Mouse (Mus musculus): ENCODE measurements around the gene Slit1. TPM values are rescaled to one million over a fixed set of nuclear protein-coding genes. Genes with fewer than 3 reads are reported as not detected.

Slit1 gene
- polyA plus RNA-seq, 1 experiment, result 51.5 TPM

DNA sequence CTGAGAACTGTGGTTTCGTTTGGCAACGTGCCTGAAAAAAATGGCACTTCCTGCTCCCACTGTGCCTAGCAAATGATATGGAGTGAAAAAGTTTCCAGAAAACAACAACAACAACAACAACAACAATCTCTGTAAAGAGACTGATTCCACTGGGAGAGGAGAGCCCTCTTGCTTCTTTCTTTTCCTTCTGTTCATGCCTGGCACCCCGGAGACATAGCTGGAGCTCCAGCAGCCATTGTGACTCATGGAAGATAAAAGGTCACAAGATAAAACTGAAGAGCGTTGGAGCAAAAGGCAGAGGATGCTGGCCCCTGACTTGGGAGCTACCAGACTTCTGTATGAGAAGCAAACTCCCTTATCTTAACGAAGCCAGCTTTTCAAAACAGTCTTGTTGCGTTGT lies 75.9 kb downstream of the Slit1 start:
- TF ChIP-seq CTCF (IDR thresholded peaks at IDR 0.05; ENCODE audit: borderline replicate concordance, extremely low read depth, insufficient read depth, insufficient read length), result no peak
- TF ChIP-seq POLR2A (IDR thresholded peaks at IDR 0.05; ENCODE audit: borderline replicate concordance, extremely low read depth, insufficient read depth, insufficient read length, poor library complexity, severe bottlenecking), result no peak
- DNase-seq (ENCODE audit: low read depth), result no peak

DNA sequence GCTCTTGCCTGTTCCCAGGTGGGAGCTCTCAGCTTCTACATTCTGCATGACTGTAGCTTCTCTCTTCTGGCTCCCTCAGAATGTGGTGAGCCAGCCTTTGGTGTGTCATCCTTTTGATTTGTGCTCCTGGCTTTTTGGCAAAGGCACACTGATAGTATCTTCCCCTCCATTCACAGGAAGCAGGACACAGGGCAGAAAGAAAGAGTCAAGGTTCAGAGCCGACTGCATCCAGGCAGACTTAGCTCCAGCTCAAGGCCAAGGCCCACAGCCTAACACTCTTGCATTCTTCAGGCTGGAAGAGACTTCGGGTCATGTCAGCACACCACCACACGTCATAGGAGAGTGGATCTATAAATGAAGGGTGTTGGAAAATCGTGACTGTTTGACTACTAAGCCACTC lies 77.5 kb downstream of the Slit1 start:
- DNase-seq (ENCODE audit: low read depth), result no peak
- TF ChIP-seq CTCF (IDR thresholded peaks at IDR 0.05; ENCODE audit: borderline replicate concordance, extremely low read depth, insufficient read depth, insufficient read length), result no peak
- no peak for TF ChIP-seq POLR2A (IDR thresholded peaks at IDR 0.05; ENCODE audit: borderline replicate concordance, extremely low read depth, insufficient read depth, insufficient read length, poor library complexity, severe bottlenecking)

DNA sequence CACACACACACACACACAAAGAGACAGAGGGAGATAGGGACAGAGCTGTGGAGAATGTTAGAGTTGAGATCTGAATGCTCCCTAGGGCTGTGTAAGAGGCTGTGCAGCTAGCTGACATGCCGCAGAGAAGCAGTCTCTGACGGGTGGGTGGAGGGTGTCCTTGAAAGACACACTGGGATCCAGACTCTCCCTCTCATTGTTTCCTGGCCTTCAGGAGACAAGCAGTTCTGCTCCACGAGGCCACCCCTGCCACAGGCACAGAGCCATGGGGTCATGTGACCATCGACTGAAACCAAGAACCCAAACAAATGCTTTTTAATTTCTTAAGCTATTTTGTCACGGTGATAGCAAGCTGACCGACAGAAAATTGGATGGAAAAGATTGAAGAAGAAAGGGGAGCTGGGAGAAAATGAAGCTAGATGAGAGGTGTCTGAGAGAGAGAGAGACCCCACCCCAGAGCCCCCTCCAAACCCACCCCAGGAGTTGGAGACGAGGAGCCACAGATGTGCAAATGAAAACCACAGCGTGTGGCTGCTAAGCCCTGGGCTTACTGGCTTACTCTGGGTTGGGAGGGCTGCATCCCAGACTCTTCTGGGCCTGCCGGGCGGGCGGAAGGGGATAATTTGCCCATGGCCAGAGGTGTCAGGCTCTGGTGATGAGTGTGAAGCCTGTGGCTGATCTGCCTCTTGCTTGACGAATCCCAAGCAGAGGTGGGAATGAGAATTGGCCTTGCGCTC lies 79.8 kb downstream of the Slit1 start:
- TF ChIP-seq POLR2A (IDR thresholded peaks at IDR 0.05; ENCODE audit: borderline replicate concordance, extremely low read depth, insufficient read depth, insufficient read length, poor library complexity, severe bottlenecking) (no peak), CTCF (IDR thresholded peaks at IDR 0.05; ENCODE audit: borderline replicate concordance, extremely low read depth, insufficient read depth, insufficient read length) (no peak)
- peak; percentile 77 for DNase-seq (ENCODE audit: low read depth)

DNA sequence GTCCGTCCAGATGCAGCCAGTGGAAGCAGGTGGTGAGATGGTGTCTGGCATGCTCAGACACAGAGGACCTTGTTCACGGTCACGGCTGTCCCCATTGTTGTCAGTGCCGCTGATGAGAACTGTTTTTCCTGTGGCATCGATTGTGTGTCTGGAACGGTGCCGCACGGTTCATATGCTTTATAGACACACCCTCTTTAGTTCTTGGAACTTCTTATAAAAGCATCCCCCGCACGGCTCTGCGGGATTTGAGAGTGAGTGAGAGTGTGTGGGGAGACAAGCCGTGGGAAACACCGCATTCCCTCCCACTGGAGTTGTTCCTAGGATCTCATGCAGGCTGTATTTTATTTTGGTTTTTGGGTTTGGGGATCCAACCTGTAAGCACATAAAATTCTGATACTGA lies 82.0 kb downstream of the Slit1 start:
- DNase-seq (ENCODE audit: low read depth), result no peak
- TF ChIP-seq POLR2A (IDR thresholded peaks at IDR 0.05; ENCODE audit: borderline replicate concordance, extremely low read depth, insufficient read depth, insufficient read length, poor library complexity, severe bottlenecking) (no peak), CTCF (IDR thresholded peaks at IDR 0.05; ENCODE audit: borderline replicate concordance, extremely low read depth, insufficient read depth, insufficient read length) (no peak)

DNA sequence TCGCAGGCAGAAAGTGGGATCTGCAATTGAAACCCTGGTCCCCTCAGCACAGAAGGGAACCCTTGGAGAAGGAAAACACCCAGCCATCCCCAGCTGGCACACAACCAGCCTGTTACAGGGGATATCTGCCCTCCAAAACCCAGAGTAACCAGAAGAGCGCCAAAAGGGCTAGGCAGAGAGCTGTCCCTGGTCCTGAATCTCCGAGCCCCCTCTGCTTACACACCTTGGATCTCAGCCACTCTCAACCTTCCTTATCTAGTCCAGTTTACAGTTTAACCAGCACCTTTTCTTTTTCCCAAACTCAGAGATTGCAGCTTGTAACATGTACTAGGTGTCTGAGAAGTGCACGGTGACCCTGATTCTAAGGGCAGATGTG lies 82.5 kb downstream of the Slit1 start:
- TF ChIP-seq POLR2A (IDR thresholded peaks at IDR 0.05; ENCODE audit: borderline replicate concordance, extremely low read depth, insufficient read depth, insufficient read length, poor library complexity, severe bottlenecking) (no peak), CTCF (IDR thresholded peaks at IDR 0.05; ENCODE audit: borderline replicate concordance, extremely low read depth, insufficient read depth, insufficient read length) (0 out of 2 replicates have a peak, but pooled peaks have one; percentile 0)
- peak; percentile 59 for DNase-seq (ENCODE audit: low read depth)

DNA sequence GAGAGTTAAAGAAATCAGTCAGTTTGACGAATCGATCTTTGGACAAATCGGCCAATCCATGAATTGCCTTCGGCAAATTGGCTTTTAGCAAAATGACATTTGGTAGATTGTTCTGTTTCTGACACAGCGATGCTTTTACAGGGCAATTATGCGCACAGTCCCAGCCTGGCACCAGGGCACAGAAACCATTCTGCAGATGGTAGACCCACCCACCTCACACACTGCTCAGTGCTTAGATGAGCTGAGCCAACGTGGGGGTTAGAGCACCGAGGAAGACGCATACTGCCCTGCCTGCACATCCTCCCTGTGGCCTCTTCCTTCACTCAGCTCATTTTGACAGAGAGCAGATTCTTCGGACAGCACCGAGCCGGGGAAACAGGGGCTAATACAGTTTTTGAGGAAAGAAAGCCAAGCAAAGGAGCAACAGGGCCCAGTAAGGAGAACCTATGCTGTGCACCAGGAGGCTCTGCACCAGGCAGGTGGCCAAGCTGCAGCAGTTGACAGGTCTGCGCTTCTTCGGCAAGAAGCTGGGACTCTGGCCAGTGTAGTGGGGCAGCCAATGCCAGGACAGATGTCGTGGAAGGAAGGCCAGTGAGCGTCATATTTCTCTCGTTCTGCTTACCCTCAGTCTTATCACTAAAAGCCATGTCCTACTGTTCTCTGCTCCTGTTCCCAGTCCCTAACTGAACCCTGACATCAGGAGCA lies 83.0 kb downstream of the Slit1 start:
- DNase-seq (ENCODE audit: low read depth), result peak; percentile 68
- TF ChIP-seq POLR2A (IDR thresholded peaks at IDR 0.05; ENCODE audit: borderline replicate concordance, extremely low read depth, insufficient read depth, insufficient read length, poor library complexity, severe bottlenecking) (no peak), CTCF (IDR thresholded peaks at IDR 0.05; ENCODE audit: borderline replicate concordance, extremely low read depth, insufficient read depth, insufficient read length) (no peak)

DNA sequence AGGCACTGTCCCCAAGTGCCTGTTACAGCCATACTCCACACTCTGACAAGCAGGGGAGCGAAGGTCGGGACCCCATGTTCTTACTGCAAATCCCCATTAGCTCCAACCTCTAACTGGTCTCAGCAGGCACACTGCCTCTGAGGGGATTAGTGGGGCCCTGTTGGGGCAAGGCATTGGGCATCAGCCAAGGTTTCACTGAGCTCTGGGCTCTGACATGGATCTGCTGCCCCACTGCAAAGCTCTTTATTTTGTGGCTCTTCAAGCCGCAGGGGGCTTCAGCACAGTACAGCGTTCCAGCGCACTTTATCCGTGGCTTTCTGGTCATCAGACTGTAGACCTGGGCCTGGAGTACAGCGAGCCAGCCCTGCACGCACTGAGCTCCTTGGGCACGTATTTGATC lies 86.0 kb downstream of the Slit1 start:
- TF ChIP-seq CTCF (IDR thresholded peaks at IDR 0.05; ENCODE audit: borderline replicate concordance, extremely low read depth, insufficient read depth, insufficient read length) (no peak), POLR2A (IDR thresholded peaks at IDR 0.05; ENCODE audit: borderline replicate concordance, extremely low read depth, insufficient read depth, insufficient read length, poor library complexity, severe bottlenecking) (no peak)

DNA sequence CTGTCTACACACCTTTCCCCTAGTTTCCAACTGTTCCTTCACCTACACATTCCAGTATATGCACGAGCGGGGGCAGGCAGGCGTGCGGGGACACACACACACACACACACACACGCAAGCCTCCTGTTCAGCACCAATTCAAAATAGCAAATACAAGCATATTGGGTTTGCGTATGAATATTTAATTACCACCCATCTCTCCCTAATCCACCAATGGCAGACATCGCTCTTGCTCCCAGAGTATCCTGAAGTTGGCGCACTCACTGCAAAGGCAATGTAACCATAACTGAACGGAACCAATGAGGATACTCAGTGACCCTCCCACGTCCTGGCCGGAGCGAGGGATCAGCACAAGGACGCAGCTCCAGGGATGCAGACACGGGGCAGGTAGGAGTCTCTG lies 86.8 kb downstream of the Slit1 start:
- DNase-seq (ENCODE audit: low read depth), result no peak
- TF ChIP-seq POLR2A (IDR thresholded peaks at IDR 0.05; ENCODE audit: borderline replicate concordance, extremely low read depth, insufficient read depth, insufficient read length, poor library complexity, severe bottlenecking), result no peak
- no peak for TF ChIP-seq CTCF (IDR thresholded peaks at IDR 0.05; ENCODE audit: borderline replicate concordance, extremely low read depth, insufficient read depth, insufficient read length)

More for the DNA sequence above, 86.0 kb downstream of the Slit1 start:
- DNase-seq (ENCODE audit: low read depth), result peak; percentile 80

DNA sequence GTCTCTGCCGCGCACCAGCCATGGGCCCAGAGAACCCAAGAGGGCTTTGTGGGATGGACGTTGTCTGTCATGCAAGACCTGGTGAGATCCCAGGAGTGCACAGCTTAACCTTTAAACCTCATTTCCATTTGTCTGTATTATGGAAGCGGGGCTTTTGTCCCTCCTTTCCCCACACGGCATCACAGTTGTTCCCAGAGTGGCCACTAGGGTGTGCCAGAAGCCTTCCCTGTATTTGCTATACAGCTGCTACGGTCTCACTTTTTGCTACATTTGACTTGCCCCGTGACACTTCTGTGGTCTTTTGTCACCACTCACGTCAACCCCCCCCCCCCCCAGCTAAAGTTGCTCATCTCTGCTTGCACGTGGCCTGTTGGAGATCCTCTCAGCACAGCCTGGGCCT lies 87.5 kb downstream of the Slit1 start:
- peak; percentile 93 for TF ChIP-seq CTCF (IDR thresholded peaks at IDR 0.05; ENCODE audit: borderline replicate concordance, extremely low read depth, insufficient read depth, insufficient read length)
- no peak for TF ChIP-seq POLR2A (IDR thresholded peaks at IDR 0.05; ENCODE audit: borderline replicate concordance, extremely low read depth, insufficient read depth, insufficient read length, poor library complexity, severe bottlenecking)
- peak; percentile 82 for DNase-seq (ENCODE audit: low read depth)

DNA sequence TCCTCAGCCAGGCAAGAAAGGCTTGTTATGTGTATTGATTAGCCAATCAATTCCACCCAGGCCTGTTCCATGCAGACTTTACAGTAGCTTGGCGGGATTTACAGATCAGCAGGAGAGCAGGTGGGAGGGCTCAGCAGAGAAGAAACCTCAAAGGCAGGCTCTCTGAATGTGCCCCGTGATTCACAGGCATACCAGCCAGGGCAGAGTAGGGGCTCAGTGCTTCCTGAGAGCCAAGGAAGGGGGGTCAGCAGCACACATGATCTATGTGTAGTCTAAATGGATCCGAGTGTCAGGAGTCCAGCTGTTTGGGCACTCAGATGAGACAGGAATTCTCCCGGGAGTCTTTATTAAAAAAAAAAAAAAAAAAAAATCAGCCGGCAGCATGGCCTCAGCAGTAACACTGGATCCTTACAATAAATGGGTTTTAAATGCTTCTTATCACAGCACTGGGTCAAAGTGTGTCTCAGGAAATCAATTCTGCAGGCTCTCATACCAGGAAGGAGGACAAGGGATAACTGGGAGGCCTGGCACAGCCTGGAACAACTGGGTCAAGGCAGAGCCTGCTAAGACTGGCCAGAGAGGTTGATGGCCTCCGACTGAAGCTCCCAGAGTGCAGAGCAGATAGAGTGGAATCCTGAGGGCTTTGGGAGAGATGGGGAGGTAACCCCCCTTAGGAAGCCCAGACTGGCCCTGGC lies 88.2 kb downstream of the Slit1 start:
- TF ChIP-seq CTCF (IDR thresholded peaks at IDR 0.05; ENCODE audit: borderline replicate concordance, extremely low read depth, insufficient read depth, insufficient read length), result no peak
- no peak for TF ChIP-seq POLR2A (IDR thresholded peaks at IDR 0.05; ENCODE audit: borderline replicate concordance, extremely low read depth, insufficient read depth, insufficient read length, poor library complexity, severe bottlenecking)
- DNase-seq (ENCODE audit: low read depth), result peak; percentile 56

DNA sequence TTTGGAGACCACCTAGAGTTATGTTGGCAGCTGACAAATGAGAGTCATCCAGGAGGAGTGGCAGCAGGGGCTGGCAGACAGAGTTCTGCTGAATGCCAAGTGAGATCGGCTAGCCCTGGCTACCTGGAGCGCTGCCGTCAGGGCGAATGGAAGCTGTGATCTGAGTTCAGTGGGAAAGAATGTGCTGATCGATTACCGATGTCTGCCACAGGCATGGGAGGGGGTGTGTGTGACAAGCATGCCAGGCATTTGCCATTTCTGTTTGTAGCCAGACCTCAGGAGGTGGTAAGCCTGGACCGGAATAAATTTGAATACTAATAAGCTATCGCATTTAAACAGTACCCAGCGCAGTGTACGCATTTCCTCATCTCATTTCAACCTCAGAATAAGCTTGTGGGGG lies 91.5 kb downstream of the Slit1 start:
- no peak for TF ChIP-seq POLR2A (IDR thresholded peaks at IDR 0.05; ENCODE audit: borderline replicate concordance, extremely low read depth, insufficient read depth, insufficient read length, poor library complexity, severe bottlenecking)
- no peak for TF ChIP-seq CTCF (IDR thresholded peaks at IDR 0.05; ENCODE audit: borderline replicate concordance, extremely low read depth, insufficient read depth, insufficient read length)
- peak; percentile 89 for DNase-seq (ENCODE audit: low read depth)
